Mouse (Mus musculus): Measurements from ENCODE around the gene Kif2b.

Gene Kif2b

DNA sequence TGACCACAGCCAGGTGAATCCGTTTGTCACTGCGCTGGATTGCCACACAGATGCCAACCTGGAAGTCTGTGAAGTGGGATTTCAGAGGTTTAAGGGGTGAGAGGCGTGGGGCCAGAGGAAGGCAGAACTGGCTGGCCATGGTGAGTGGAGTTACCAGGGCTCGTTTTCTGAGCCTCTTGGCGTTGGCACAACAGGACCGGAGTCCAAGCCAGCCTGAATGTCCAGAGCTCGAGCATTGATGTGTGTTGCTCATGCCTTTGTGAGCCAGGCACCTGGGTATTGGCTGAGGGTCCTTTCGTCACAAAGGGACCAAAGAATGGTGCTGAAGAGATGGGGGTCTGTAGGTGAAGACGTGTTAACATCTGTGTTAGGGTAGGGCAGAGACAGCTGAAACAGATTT, at the start of gene Kif2b:
Kif2b (minus strand) TSS at position 242 of the 400 bp plus-strand sequence.
- no peak for DNase-seq (ENCODE audit: low read depth)

DNA sequence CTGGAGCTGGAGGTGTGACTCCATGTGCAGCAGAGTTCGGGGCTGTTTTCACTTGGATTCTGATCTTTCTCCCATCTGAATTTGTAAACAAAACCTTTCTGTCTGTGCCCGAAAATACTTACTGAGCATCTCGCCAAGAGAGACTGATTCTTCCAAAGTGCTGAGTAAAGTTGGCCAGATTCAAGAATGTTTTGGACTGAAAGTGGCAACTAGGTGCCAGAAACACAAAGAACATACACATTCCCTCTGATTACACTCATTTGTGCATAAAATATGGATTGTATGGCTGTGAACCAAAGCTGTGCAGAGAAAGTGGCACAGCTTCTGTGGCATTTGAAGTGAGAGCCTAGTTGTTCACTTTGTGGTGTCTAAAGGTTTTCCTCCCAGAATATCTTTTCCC, 15.7 kb upstream of the Kif2b start:
- no peak for DNase-seq (ENCODE audit: low read depth)

DNA sequence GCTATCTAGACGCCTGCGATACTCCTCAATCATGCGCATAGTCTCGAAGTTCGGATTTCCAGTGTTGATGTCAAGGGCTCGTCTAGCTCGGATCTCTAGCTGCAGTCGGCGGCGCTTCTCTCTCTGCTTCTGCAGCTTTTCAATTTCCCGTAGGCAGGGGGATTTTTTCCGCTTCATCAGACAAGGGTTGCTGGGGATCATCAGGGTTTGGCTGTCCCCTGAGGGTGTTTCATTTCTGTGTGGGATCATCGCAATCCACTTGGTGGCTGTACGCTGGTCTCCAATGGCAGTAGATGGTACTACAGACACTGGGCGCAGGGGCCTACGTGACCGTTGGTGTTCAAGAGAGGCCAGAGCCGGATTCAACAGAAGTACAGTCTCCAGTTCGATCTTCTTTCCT, 502 bp downstream of the Kif2b start:
- DNase-seq (ENCODE audit: low read depth), result no peak

DNA sequence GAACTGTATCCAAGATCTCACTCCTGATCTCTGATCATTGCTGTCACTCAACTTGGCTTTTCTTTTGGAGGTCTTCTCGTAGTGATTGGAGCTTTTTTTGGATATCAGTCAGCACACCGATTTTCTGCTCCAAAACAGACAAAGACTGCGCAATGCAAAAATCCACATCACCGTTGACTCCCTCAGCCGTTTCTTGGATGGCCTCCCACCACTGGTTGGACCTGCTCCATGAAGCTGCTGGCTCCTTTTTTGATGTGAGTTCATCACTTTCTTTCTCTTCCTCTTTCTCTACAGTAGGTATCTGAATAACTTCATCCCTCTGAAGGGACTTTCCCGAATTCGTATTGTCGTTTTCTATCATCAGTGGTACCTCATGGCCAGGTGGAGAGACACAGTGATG, 2.0 kb downstream of the Kif2b start:
- no peak for DNase-seq (ENCODE audit: low read depth)

DNA sequence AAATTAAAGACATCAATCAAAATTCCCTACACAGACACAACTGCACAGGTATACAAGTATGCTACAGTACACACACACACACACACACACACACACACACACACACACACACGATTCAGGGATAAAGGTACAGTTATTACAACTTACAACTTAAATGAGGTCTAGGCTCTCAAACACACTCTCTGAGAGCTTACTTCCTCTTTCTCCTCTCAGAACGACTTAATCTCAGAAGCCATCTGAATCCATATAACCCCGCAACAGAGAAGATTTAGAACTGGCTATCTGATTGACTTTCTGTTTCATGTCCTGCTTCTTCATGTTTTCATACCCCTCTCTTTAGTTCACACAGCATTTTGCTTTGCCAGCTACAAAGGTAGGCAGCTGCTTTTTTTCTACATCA, 2.9 kb downstream of the Kif2b start:
- DNase-seq (ENCODE audit: low read depth), result no peak

DNA sequence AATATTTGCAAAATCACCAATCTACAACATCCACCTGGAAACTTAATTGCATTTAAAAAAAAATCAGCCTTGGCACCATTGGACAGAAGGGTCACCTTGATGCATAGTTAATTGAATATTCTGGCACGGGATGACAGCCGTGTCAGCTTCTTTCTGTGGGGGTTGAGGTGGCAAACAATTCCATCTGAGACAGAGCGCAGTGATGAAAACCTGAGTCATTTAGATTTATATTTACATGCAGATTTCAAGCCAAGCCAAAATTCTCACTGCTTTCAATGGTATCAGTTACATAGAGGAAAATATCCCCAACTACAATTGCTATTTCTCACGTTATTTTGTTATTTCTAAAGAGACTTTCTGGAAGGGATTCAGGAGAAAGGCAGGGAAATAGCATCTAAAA, 46.6 kb downstream of the Kif2b start:
- no peak for DNase-seq (ENCODE audit: low read depth)
